Mouse (Mus musculus): ENCODE data around the gene Gria1. TPM values are rescaled to one million over a fixed set of nuclear protein-coding genes. Genes with fewer than 3 reads are reported as not detected.

The Gria1 gene
- polyA plus RNA-seq, 1 experiment from 2014 or later: not detected

- H3K36me3 ChIP-seq (ENCODE audit: inconsistent target): no peaks in the 10 kb centered on the region
- H3K79me2 ChIP-seq (ENCODE audit: inconsistent target): no peaks in the 10 kb centered on the region
- 89% methylated on average over 5 of the region's 5 CpGs for whole genome bisulfite sequencing (ENCODE audit: missing documents)
These were observed 89.3 kb downstream of the Gria1 start for GRCm38 (mm10) chr11:57100491-57100890.

GRCm38 (mm10) chr11:57103751-57104254 is 92.6 kb downstream of the Gria1 start:
- no peak overlapping the region for H3K27ac ChIP-seq
- no peak overlapping the region for H3K4me3 ChIP-seq (ENCODE audit: inconsistent target)
- H3K36me3 ChIP-seq (ENCODE audit: inconsistent target): no peaks in the 10 kb centered on the region
- 82% methylated on average over 5 of the region's 5 CpGs for WGBS (ENCODE audit: missing documents)
- no peaks in the 10 kb centered on the region for H3K79me2 ChIP-seq (ENCODE audit: inconsistent target)

More at GRCm38 (mm10) chr11:57100491-57100890, 89.3 kb downstream of the Gria1 start:
- Histone ChIP-seq H3K4me3 (ENCODE audit: inconsistent target) (no peak overlapping the region), H3K27ac (no peak overlapping the region)

- Histone ChIP-seq H3K79me2 (ENCODE audit: inconsistent target) (no peaks in the 10 kb centered on the region), H3K4me3 (ENCODE audit: inconsistent target) (no peak overlapping the region), H3K27ac (no peak overlapping the region), H3K36me3 (ENCODE audit: inconsistent target) (no peaks in the 10 kb centered on the region)
- 82% methylated on average over 3 of the region's 3 CpGs for WGBS (ENCODE audit: missing documents)
These were observed 94.5 kb downstream of the Gria1 start for GRCm38 (mm10) chr11:57105683-57106082.

- 93% methylated on average over 8 of the region's 8 CpGs for WGBS (ENCODE audit: missing documents)
- H3K79me2 ChIP-seq (ENCODE audit: inconsistent target): no peaks in the 10 kb centered on the region
- no peak overlapping the region for H3K4me3 ChIP-seq (ENCODE audit: inconsistent target)
These were observed 101.2 kb downstream of the Gria1 start for GRCm38 (mm10) chr11:57112386-57112785.

GRCm38 (mm10) chr11:57114410-57114809 is 103.2 kb downstream of the Gria1 start:
- Histone ChIP-seq H3K4me3 (ENCODE audit: inconsistent target) (no peak overlapping the region), H3K79me2 (ENCODE audit: inconsistent target) (no peaks in the 10 kb centered on the region), H3K27ac (no peak overlapping the region), H3K36me3 (ENCODE audit: inconsistent target) (no peaks in the 10 kb centered on the region)
- 86% methylated on average over 5 of the region's 5 CpGs for WGBS (ENCODE audit: missing documents)

More at GRCm38 (mm10) chr11:57112386-57112785, 101.2 kb downstream of the Gria1 start:
- no peaks in the 10 kb centered on the region for H3K36me3 ChIP-seq (ENCODE audit: inconsistent target)
- no peak overlapping the region for H3K27ac ChIP-seq

- H3K27ac ChIP-seq: no peak overlapping the region
- H3K36me3 ChIP-seq (ENCODE audit: inconsistent target): no peaks in the 10 kb centered on the region
- no peak overlapping the region for H3K4me3 ChIP-seq (ENCODE audit: inconsistent target)
- WGBS (ENCODE audit: missing documents): 89% methylated on average over 8 of the region's 8 CpGs
- no peaks in the 10 kb centered on the region for H3K79me2 ChIP-seq (ENCODE audit: inconsistent target)
These were observed 115.9 kb downstream of the Gria1 start for GRCm38 (mm10) chr11:57127066-57127465.

- no peak overlapping the region for H3K27ac ChIP-seq
- no peaks in the 10 kb centered on the region for H3K79me2 ChIP-seq (ENCODE audit: inconsistent target)
- H3K36me3 ChIP-seq (ENCODE audit: inconsistent target): no peaks in the 10 kb centered on the region
- H3K4me3 ChIP-seq (ENCODE audit: inconsistent target): no peak overlapping the region
- 90% methylated on average over 13 of the region's 14 CpGs for WGBS (ENCODE audit: missing documents)
These were observed 129.1 kb downstream of the Gria1 start for GRCm38 (mm10) chr11:57140162-57140780.

GRCm38 (mm10) chr11:57143681-57144080 is 132.5 kb downstream of the Gria1 start:
- no peaks in the 10 kb centered on the region for H3K36me3 ChIP-seq (ENCODE audit: inconsistent target)
- H3K4me3 ChIP-seq (ENCODE audit: inconsistent target): no peak overlapping the region
- H3K79me2 ChIP-seq (ENCODE audit: inconsistent target): no peaks in the 10 kb centered on the region
- 83% methylated on average over 5 of the region's 5 CpGs for WGBS (ENCODE audit: missing documents)
- no peak overlapping the region for H3K27ac ChIP-seq

GRCm38 (mm10) chr11:57145192-57145591 is 134.0 kb downstream of the Gria1 start:
- Histone ChIP-seq H3K36me3 (ENCODE audit: inconsistent target) (no peaks in the 10 kb centered on the region), H3K4me3 (ENCODE audit: inconsistent target) (no peak overlapping the region), H3K79me2 (ENCODE audit: inconsistent target) (no peaks in the 10 kb centered on the region), H3K27ac (no peak overlapping the region)
- 84% methylated on average over 7 of the region's 7 CpGs for WGBS (ENCODE audit: missing documents)

- Histone ChIP-seq H3K36me3 (ENCODE audit: inconsistent target) (no peaks in the 10 kb centered on the region), H3K27ac (no peak overlapping the region), H3K79me2 (ENCODE audit: inconsistent target) (no peaks in the 10 kb centered on the region), H3K4me3 (ENCODE audit: inconsistent target) (no peak overlapping the region)
- WGBS (ENCODE audit: missing documents): 66% methylated on average over 7 of the region's 7 CpGs
These were observed 134.5 kb downstream of the Gria1 start for GRCm38 (mm10) chr11:57145704-57146103.

- Histone ChIP-seq H3K36me3 (ENCODE audit: inconsistent target) (no peaks in the 10 kb centered on the region), H3K79me2 (ENCODE audit: inconsistent target) (no peaks in the 10 kb centered on the region), H3K4me3 (ENCODE audit: inconsistent target) (no peak overlapping the region), H3K27ac (no peak overlapping the region)
- WGBS (ENCODE audit: missing documents): 89% methylated on average over 4 of the region's 4 CpGs
These were observed 140.5 kb downstream of the Gria1 start for GRCm38 (mm10) chr11:57151674-57152073.

- WGBS (ENCODE audit: missing documents): 87% methylated on average over 8 of the region's 8 CpGs
- Histone ChIP-seq H3K79me2 (ENCODE audit: inconsistent target) (no peaks in the 10 kb centered on the region), H3K36me3 (ENCODE audit: inconsistent target) (no peaks in the 10 kb centered on the region), H3K27ac (no peak overlapping the region), H3K4me3 (ENCODE audit: inconsistent target) (no peak overlapping the region)
These were observed 143.8 kb downstream of the Gria1 start for GRCm38 (mm10) chr11:57154998-57155397.

GRCm38 (mm10) chr11:57159412-57159811 is 148.2 kb downstream of the Gria1 start:
- WGBS (ENCODE audit: missing documents): 55% methylated on average over 3 of the region's 3 CpGs
- no peaks in the 10 kb centered on the region for H3K79me2 ChIP-seq (ENCODE audit: inconsistent target)

GRCm38 (mm10) chr11:57160076-57160475 is 148.9 kb downstream of the Gria1 start:
- H3K4me3 ChIP-seq (ENCODE audit: inconsistent target): no peak overlapping the region
- no peak overlapping the region for H3K27ac ChIP-seq
- no peaks in the 10 kb centered on the region for H3K36me3 ChIP-seq (ENCODE audit: inconsistent target)
- 89% methylated on average over 8 of the region's 8 CpGs for WGBS (ENCODE audit: missing documents)
- no peaks in the 10 kb centered on the region for H3K79me2 ChIP-seq (ENCODE audit: inconsistent target)

More at GRCm38 (mm10) chr11:57159412-57159811, 148.2 kb downstream of the Gria1 start:
- no peak overlapping the region for H3K4me3 ChIP-seq (ENCODE audit: inconsistent target)
- no peaks in the 10 kb centered on the region for H3K36me3 ChIP-seq (ENCODE audit: inconsistent target)
- no peak overlapping the region for H3K27ac ChIP-seq

- Histone ChIP-seq H3K4me3 (ENCODE audit: inconsistent target) (no peak overlapping the region), H3K36me3 (ENCODE audit: inconsistent target) (no peaks in the 10 kb centered on the region), H3K27ac (no peak overlapping the region), H3K79me2 (ENCODE audit: inconsistent target) (no peaks in the 10 kb centered on the region)
- WGBS (ENCODE audit: missing documents): 91% methylated on average over 6 of the region's 6 CpGs
These were observed 151.7 kb downstream of the Gria1 start for GRCm38 (mm10) chr11:57162931-57163330.

GRCm38 (mm10) chr11:57170058-57170457 is 158.9 kb downstream of the Gria1 start:
- H3K79me2 ChIP-seq (ENCODE audit: inconsistent target): no peaks in the 10 kb centered on the region
- H3K36me3 ChIP-seq (ENCODE audit: inconsistent target): no peaks in the 10 kb centered on the region
- no peak overlapping the region for H3K27ac ChIP-seq
- 66% methylated on average over 6 of the region's 6 CpGs for WGBS (ENCODE audit: missing documents)
- no peak overlapping the region for H3K4me3 ChIP-seq (ENCODE audit: inconsistent target)
